Mouse (Mus musculus) urinary bladder, postnatal 10 days (tissue): Measurements from ENCODE around the gene Zyg11a.
"Not testable (repeated sequence)": the region's sequence is repeated elsewhere in the genome, so short reads cannot be mapped to it uniquely, and the experiment has no call there.

Experiments
- DNase-seq: peaks from one replicate; pipeline ENCODE4 v3.0.0; 2022; ENCODE audit warnings: low spot score

Zyg11a gene

DNA sequence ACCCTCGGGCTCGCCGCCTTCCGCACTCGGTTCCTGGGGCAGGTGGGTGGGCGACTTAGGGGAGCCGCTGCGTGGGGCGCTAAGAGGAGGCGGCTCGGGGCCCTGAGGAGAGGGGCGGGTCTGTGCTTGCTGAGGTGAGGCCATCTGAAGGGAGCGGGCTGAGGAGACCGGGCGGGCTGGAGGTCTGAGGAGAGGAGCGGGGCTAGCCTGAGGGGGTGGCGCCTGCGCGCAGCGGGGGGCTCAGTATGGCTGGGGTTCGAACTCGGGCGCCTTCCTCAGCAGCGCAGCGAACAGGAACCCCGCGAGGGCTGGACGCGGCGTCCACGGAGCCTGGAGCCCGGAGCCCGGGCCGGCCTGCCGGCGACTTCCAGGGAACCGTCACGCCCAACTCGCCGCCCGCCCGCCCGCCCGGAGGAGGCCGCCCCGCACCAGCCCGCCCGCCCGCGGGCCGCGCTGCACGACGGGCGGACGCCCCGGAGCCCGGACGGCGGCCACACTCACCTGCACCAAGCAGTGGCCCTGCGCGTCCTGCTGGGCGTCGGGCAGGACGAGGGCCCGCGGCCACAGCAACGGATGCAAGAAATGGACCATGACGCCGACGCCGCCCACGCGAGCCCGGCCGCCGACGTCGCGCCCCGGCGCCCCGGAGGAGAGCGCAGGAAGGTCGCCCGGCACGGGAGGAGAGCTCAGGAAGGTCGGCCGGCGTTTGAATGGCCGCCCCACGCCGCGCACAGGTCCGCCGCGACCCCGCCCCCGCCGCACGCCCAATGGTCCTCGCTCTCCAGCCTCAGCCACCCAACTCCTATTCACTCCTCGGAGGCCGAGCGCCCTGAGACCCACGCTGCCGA is at the start of gene Zyg11a:
TSS of gene Zyg11a (minus strand) at position 717 of the 848 bp plus-strand sequence.
- no peak for DNase-seq

DNA sequence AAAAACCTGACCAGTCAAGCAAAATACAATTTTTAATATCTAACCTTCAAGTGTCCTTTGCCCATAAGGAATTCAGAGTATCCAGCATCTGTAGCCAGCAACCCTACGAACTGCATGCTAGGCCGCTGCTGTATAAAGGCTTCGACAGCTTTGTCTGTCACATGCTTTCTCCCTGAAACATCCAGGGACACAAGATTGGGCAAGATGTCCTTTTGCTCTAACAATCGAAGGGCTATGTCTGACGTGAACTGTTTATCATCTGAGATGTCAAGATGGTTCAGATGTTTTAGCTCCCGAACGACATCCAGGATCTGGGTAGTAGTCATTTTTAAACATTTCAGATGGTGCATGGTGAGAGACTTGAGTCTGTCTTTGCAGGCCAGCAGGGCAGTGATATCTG is 47.9 kb upstream of the Zyg11a start:
- DNase-seq, result no peak

- no peak for DNase-seq
Observed at GRCm38 (mm10) chr4:108253317-108253716, 35.5 kb upstream of the Zyg11a start.

GRCm38 (mm10) chr4:108250501-108250900 is 32.7 kb upstream of the Zyg11a start:
- DNase-seq, result no peak

DNA sequence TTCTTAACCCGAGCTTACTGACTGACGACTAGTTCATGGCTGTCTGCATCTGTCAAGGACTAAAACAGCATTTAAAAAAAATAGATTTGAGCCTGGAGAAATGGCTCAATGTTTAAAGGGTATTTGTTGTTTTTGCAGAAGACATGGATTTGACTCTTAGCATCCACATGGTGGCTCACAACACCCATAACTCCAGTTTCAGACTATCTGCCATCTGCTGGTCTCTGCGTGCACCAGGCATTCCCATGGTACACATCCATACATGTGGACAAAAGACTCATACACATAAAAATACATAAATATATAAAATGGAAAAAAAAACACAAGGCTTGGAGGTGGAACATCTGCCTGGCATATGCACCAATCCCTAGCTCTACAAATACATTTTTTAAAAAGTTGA is 31.5 kb upstream of the Zyg11a start:
- no peak for DNase-seq

DNA sequence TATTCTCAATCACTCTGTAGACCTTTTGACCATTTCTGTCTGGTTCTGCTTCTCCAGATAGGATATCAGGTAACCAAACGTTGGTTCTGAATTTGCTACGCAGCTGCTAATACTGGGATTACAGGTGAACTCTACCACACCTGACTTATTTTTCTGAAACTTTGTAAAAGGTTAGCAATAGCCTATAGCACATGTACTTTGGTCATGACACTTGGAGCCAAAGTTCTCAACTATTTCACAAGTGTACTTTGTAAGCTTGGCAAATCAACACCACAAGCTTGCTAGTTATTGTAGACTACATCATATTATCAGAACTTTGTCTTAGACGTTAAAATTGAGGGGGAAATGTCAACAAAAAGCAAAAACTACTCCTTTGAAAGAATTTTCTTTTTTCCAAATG is 15.8 kb upstream of the Zyg11a start:
- DNase-seq, result no peak

DNA sequence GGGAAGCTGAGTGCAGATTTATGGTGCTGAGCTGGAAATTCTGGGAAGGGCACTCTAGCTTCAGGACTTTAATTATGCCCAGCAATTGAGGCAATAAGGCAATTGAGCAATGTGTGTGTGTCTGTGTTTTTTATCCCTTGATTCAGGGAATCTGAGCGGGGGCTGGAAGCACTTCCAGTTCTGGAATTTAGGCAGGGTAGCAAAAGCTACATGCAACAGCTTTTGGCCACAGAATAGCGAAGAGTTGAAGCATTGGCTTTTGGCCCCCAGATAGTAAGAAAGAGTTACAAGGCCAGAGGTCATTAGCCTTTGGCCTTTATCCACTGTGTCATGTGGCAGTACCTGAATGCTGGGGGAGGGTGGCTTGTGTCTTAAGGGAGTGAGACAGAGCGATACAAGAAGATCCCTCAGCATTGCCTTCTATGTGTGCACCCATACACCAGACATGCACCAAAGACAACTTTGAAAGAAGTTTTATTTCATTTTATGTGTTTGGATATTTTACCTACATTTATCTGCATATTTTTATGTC is 7.6 kb upstream of the Zyg11a start:
- no peak for DNase-seq

DNA sequence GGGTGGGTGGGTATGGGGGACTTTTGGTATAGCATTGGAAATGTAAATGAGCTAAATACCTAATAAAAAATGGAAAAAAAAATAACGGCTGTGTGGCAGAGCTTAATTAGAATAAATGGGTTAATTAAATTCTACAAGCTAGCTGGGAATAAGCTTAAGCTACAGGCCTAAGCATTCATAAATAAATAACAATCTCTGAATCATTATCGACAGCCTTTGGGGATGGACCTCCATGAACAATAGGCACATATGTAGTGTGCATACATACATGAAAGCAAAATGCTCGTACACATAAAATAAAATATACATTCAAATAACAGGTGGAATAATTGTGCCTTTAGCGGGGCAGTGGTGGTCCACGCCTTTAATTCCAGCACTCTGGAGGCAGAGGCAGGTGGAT is 4.7 kb upstream of the Zyg11a start:
- DNase-seq, result no peak

- no peak for DNase-seq
Observed at GRCm38 (mm10) chr4:108219019-108219418, 1.2 kb upstream of the Zyg11a start.

- no peak for DNase-seq
Observed at GRCm38 (mm10) chr4:108213023-108213422, 4.8 kb downstream of the Zyg11a start.

- DNase-seq, result no peak
Observed at GRCm38 (mm10) chr4:108204629-108205028, 13.2 kb downstream of the Zyg11a start.

DNA sequence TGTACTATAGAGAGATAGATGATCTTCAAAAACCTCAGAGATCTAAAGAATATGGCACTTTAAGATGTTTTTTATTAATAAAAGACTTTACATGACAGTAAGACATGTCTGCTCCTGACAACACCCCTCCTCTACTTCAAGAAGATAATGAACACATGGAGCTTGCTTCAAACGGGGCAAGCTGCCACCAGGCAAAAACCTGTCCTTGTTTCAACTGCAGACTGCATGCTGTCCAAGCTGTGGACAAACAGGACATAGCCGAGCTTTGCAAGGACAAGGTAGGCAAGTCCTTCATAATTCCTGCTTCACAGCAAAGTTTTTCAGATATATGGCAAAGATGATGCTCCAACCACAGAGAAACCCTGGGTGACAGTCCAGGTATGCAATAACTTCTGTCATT is 18.6 kb downstream of the Zyg11a start:
- no peak for DNase-seq

DNA sequence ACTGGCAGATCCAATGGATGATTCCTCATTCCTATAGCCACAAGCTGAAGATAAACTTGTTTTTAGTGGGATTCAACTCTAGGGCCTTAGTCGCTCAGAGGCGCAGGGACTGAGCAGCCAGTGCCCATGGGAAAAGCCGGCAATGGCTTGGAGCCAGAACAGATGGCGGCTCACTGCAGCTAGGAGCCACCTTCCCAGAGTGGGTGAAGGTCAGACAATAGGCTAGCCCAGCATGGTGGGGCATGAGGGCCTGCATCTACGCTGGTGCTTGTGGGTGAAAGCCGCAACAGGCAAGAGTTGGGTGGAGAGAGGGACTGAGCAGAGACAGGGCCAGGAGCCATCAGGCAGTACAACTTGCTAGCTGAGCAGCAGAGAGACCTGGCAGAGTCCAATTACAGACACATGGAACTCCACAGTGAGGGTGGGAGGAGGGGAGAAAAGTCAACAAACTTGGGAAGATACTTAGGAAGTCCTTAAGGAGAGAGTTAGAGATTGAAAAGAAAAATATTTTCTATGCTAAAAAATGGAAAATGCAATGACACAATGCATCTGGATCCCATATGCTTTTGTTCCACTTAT is 21.5 kb downstream of the Zyg11a start:
- no peak for DNase-seq

DNA sequence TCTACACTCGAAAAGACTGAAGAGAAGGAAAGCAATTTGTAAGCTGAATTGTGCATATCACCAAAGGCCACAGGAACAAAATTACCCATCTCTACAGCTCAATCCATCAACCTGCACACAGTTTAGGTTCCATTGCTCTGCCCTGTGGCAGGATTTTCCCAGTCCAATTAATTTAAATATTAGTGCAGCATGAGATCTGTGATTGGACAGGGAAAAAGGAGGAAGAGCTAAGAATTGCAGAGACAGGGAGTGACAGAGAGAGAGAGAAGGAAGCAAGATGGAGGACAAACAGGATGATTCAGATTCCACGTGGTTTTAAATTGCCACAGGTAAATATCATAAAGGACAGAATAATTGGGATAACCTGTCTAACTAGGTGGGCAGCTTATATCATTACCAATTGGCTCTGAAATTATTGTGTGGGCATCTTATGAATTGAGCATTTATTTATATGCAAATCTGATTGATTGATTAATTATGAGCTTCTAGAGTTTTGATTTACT is 25.0 kb downstream of the Zyg11a start:
- DNase-seq, result no peak

DNA sequence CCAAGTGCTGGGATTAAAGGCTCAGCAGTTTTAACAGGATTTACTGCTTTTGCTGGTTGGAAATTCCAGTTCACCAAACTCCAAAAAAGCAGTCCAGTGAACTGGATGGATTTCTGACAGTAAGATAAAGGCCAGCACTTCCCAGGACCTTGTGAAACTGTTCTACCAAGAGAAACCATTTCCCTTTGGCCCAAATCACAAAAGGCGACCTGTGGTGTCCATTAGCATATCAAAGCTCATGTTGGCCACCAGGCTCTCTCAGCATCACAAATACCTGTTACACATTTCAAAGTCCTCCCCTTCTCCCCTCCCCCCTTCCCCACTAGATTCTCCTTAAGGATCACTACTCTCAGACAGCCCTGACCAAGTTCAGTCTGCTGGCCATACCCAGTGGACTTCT is 35.6 kb downstream of the Zyg11a start:
- no peak for DNase-seq

DNA sequence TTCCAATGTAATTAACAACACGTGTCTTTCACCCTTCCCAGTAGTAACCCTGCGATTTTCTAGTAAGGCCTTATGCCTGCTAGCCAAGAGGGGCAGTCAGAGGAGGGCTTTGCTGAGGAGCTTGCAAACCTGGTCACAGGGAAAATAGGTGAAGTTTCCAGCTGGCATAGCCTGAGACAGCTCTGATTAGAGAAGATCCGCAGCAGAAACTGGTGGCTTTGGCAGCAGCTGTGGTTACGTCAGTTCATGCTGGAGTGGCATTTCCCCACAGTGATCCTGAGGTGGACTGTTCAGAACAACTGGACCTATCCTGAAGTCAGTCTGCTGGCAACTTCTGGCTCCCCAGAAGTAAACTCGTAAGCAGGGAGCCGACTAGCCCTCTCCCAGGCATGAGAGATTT is 49.8 kb downstream of the Zyg11a start:
- DNase-seq, result no peak

DNA sequence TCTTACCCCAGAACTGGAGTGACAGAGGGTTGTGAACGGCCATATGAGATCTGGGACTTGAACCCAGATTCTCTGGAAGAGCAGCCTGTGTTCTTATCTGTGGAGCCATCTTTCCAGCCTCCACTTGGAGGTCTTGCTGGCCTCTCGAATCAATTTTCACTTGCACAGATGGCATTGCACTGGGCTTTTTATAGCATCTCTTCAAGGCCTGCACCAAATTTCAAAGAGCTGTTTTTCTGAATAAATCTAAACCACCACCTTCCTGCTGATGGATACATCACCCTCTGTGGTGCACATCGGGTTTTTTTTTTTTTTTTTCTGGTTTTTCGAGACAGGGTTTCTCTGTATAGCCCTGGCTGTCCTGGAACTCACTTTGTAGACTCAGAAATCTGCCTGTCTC is 51.0 kb downstream of the Zyg11a start:
- no peak for DNase-seq

- no peak for DNase-seq
Observed at GRCm38 (mm10) chr4:108165152-108165895, 52.5 kb downstream of the Zyg11a start, which contains the start of gene Echdc2. Echdc2 (plus strand) TSS chr4:108165437.

GRCm38 (mm10) chr4:108163291-108163690 is 54.6 kb downstream of the Zyg11a start:
- no peak for DNase-seq

GRCm38 (mm10) chr4:108161936-108162335 is 55.9 kb downstream of the Zyg11a start:
- DNase-seq, result no peak

GRCm38 (mm10) chr4:108155141-108155540 is 62.7 kb downstream of the Zyg11a start:
- DNase-seq, result not testable (repeated sequence)

DNA sequence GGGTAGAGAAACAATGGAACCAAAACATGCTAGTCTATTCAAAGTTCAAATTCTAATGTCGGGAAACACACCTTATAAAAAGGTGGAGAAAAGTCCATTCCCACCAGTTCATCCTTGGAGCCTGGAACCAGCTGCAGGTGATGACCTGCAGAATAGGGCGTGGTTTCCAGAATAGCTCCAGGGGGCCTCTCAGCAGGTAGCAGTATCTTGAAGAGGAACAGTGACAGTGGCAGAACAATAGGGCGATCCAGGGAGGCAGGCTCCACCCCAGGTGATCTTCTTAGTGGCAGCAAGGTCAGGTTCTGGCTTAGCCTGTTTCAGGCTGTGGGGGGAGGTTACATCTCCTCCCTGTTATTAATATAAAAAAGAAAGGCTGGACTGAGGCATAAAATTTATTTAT is 72.3 kb downstream of the Zyg11a start:
- DNase-seq, result not testable (repeated sequence)
